Mouse (Mus musculus) lung, postnatal 0 days (tissue): ENCODE data around the gene Rrp1b.

Source experiments
- CTCF ChIP-seq: IDR thresholded peaks from 2 replicates; pipeline ENCODE4 v1.5.1; 2016; ENCODE audit warnings: antibody characterized with exemption, mild to moderate bottlenecking
- EP300 ChIP-seq: IDR thresholded peaks from 2 replicates; pipeline ENCODE4 v1.6.1; 2016; ENCODE audit warnings: antibody characterized with exemption, mild to moderate bottlenecking, control low read depth

DNA sequence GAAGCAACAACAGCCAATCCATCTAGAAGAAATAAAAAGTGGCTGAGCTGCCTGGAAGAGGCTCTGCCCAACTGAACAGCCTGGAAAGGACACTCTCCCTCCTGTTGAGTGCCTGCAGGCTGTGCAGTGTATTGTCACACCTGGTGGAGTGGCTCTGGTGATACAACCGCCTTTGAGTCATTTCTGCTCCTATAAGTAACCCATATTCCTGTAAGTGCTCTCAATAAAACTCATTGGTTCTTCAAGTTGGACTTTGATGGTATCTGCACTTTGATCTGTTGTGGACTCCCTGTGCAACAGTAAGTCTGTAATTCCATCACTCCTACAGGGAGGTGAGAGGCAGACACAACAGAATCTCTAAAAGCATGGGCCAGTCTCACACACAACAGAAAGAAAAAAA is 42.5 kb upstream of the Rrp1b start:
- TF ChIP-seq CTCF (no peak), EP300 (no peak)
